Mouse (Mus musculus) MEL (cell line): ENCODE measurements at regions not wholly inside any gene's neighbourhood (a gene's known extent, or its start where the extent isn't known, plus 50 kb on each side); places are given as distances from the start of the nearest gene placed in this dataset.

ENCODE experiments used
- DNase-seq: peaks from one replicate; pipeline ENCODE4 v3.0.0; 2011; ENCODE audit warnings: low read depth, low spot score
- H3K27ac ChIP-seq: 2 replicates; pipeline ENCODE4 v1.5.1; 2012; ENCODE audit warnings: low read depth, mild to moderate bottlenecking, control low read depth, low read length, moderate library complexity; ENCODE audit not compliant: control insufficient read depth
- H3K27me3 ChIP-seq, 2 experiments: fragments of 150-350 bp in 1 of 2; sonication (generic) in 1 of 2; 2 replicates each; pipeline ENCODE4 v1.6.1; 2012; ENCODE audit warnings: low read length in 2 of 2, mild to moderate bottlenecking in 2 of 2, improper control_type of control experiment in 1 of 2, moderate library complexity in 1 of 2; ENCODE audit not compliant: insufficient read depth in 2 of 2, control insufficient read depth in 1 of 2
- H3K36me3 ChIP-seq, 2 experiments: 2 replicates each; pipeline ENCODE4 v1.6.1; 2012 to 2014; ENCODE audit warnings: low read length in 2 of 2, improper control_type of control experiment in 1 of 2, inconsistent platforms in 1 of 2, mild to moderate bottlenecking in 1 of 2; ENCODE audit not compliant: insufficient read depth in 2 of 2, control insufficient read depth in 1 of 2
- H3K4me1 ChIP-seq, 2 experiments: fragments of 150-350 bp in 1 of 2; sonication (generic) in 1 of 2; 2 replicates each; pipeline ENCODE4 v1.6.1; 2012; ENCODE audit warnings: low read length in 2 of 2, improper control_type of control experiment in 1 of 2, mild to moderate bottlenecking in 1 of 2; ENCODE audit not compliant: insufficient read depth in 2 of 2, control insufficient read depth in 1 of 2
- H3K4me3 ChIP-seq, 2 experiments: fragments of 150-350 bp in 1 of 2; sonication (generic) in 1 of 2; 2 replicates each; pipeline ENCODE4 v1.5.1; 2012; ENCODE audit warnings: low read depth in 2 of 2, low read length in 2 of 2, mild to moderate bottlenecking in 2 of 2, moderate library complexity in 2 of 2, control low read depth in 1 of 2, improper control_type of control experiment in 1 of 2; ENCODE audit not compliant: control insufficient read depth in 1 of 2, insufficient read depth in 1 of 2
- H3K79me2 ChIP-seq: 2 replicates; pipeline ENCODE4 v1.6.1; 2012; ENCODE audit warnings: mild to moderate bottlenecking, low read length, moderate library complexity; ENCODE audit not compliant: control insufficient read depth, poor library complexity, insufficient read depth
- H3K9ac ChIP-seq: 2 replicates; pipeline ENCODE4 v1.6.1; 2012; ENCODE audit warnings: low read depth, mild to moderate bottlenecking, control low read depth, low read length, moderate library complexity; ENCODE audit not compliant: control insufficient read depth, poor library complexity, severe bottlenecking
- H3K9me3 ChIP-seq: fragments of 150-350 bp; sonication (generic); replicated peaks from 2 replicates; pipeline ENCODE4 v1.6.1; 2012; ENCODE audit warnings: mild to moderate bottlenecking, low read length, improper control_type of control experiment, moderate library complexity; ENCODE audit not compliant: insufficient read depth
- BHLHE40 ChIP-seq: IDR thresholded peaks from 2 replicates; pipeline ENCODE4 v1.6.1; 2012; ENCODE audit warnings: low read depth, mild to moderate bottlenecking, inconsistent platforms, low read length, improper control_type of control experiment, borderline replicate concordance
- CHD1 ChIP-seq: IDR thresholded peaks from 2 replicates; pipeline ENCODE4 v1.6.1; 2012; ENCODE audit warnings: low read depth, mild to moderate bottlenecking, inconsistent platforms, low read length, improper control_type of control experiment
- CTCF ChIP-seq, 3 experiments: IDR thresholded peaks in 2 of 3; conservative IDR thresholded peaks in 1 of 3; 2 replicates each; pipeline ENCODE4 v1.5.1; 2011 to 2012; ENCODE audit warnings: low read length in 3 of 3, low read depth in 2 of 3, mild to moderate bottlenecking in 2 of 3, improper control_type of control experiment in 1 of 3, inconsistent platforms in 1 of 3, mixed read lengths in 1 of 3, moderate library complexity in 1 of 3; ENCODE audit not compliant: control insufficient read depth in 1 of 3, insufficient read depth in 1 of 3, poor library complexity in 1 of 3, severe bottlenecking in 1 of 3
- E2F4 ChIP-seq: IDR thresholded peaks from 2 replicates; pipeline ENCODE4 v1.6.1; 2011; ENCODE audit warnings: low read depth, low read length, improper control_type of control experiment, borderline replicate concordance
- ELF1 ChIP-seq: IDR thresholded peaks from 2 replicates; pipeline ENCODE4 v1.6.1; 2014; ENCODE audit warnings: low read depth, mild to moderate bottlenecking, inconsistent platforms, low read length, improper control_type of control experiment, moderate library complexity
- ETS1 ChIP-seq: IDR thresholded peaks from 2 replicates; pipeline ENCODE4 v1.6.1; 2012; ENCODE audit warnings: low read depth, mild to moderate bottlenecking, inconsistent platforms, low read length, improper control_type of control experiment, moderate library complexity
- GABPA ChIP-seq: IDR thresholded peaks from 2 replicates; pipeline ENCODE4 v1.6.1; 2012; ENCODE audit warnings: low read depth, mild to moderate bottlenecking, inconsistent platforms, low read length, improper control_type of control experiment, moderate library complexity
- GATA1 ChIP-seq: IDR thresholded peaks from 2 replicates; pipeline ENCODE4 v1.6.1; 2011; ENCODE audit warnings: low read depth, low read length, improper control_type of control experiment
- HCFC1 ChIP-seq: IDR thresholded peaks from 2 replicates; pipeline ENCODE4 v1.6.1; 2012; ENCODE audit warnings: low read depth, mild to moderate bottlenecking, inconsistent platforms, low read length, improper control_type of control experiment, moderate library complexity
- JUND ChIP-seq: IDR thresholded peaks from 2 replicates; pipeline ENCODE4 v1.6.1; 2011; ENCODE audit warnings: low read depth, mild to moderate bottlenecking, improper control_type of control experiment, low read length
- KAT2A ChIP-seq: conservative IDR thresholded peaks from 2 replicates; pipeline ENCODE4 v1.6.1; 2012; ENCODE audit warnings: low read depth, low read length, improper control_type of control experiment, inconsistent platforms
- MAZ ChIP-seq: IDR thresholded peaks from 2 replicates; pipeline ENCODE4 v1.6.1; 2012; ENCODE audit warnings: low read depth, mild to moderate bottlenecking, inconsistent platforms, low read length, improper control_type of control experiment
- MEF2A ChIP-seq: IDR thresholded peaks from 2 replicates; pipeline ENCODE4 v1.6.1; 2014; ENCODE audit warnings: low read depth, mild to moderate bottlenecking, inconsistent platforms, low read length, improper control_type of control experiment; ENCODE audit not compliant: poor library complexity, insufficient replicate concordance, severe bottlenecking; ENCODE audit errors: extremely low read depth
- MYB ChIP-seq: IDR thresholded peaks from 2 replicates; pipeline ENCODE4 v1.6.1; 2011; ENCODE audit warnings: mild to moderate bottlenecking, low read depth, low read length, improper control_type of control experiment
- MYC ChIP-seq: IDR thresholded peaks from 2 replicates; pipeline ENCODE4 v1.6.1; 2011; ENCODE audit warnings: low read depth, mild to moderate bottlenecking, low read length, improper control_type of control experiment, moderate library complexity
- NELFE ChIP-seq: IDR thresholded peaks from 2 replicates; pipeline ENCODE4 v1.6.1; 2011; ENCODE audit warnings: low read depth, low read length, improper control_type of control experiment
- POLR2A ChIP-seq, 2 experiments: IDR thresholded peaks; 2 replicates each; pipeline ENCODE4 v1.6.1; 2011 to 2012; ENCODE audit warnings: low read length in 2 of 2, mild to moderate bottlenecking in 2 of 2, control low read depth in 1 of 2, improper control_type of control experiment in 1 of 2, low read depth in 1 of 2, moderate library complexity in 1 of 2; ENCODE audit not compliant: control insufficient read depth in 1 of 2, insufficient read depth in 1 of 2, poor library complexity in 1 of 2
- POLR2AphosphoS2 ChIP-seq: IDR thresholded peaks from 2 replicates; pipeline ENCODE4 v1.6.1; 2011; ENCODE audit warnings: low read length, improper control_type of control experiment
- POLR2AphosphoS5 ChIP-seq: IDR thresholded peaks from 2 replicates; pipeline ENCODE4 v1.6.1; 2012; ENCODE audit warnings: low read depth, borderline replicate concordance, mild to moderate bottlenecking, inconsistent platforms, low read length, moderate library complexity, mixed read lengths
- RCOR1 ChIP-seq: IDR thresholded peaks from 2 replicates; pipeline ENCODE4 v1.6.1; 2012; ENCODE audit warnings: low read depth, mild to moderate bottlenecking, inconsistent platforms, low read length, improper control_type of control experiment
- SIN3A ChIP-seq: IDR thresholded peaks from 2 replicates; pipeline ENCODE4 v1.6.1; 2012; ENCODE audit warnings: low read length, improper control_type of control experiment, inconsistent platforms
- SMC3 ChIP-seq: IDR thresholded peaks from 2 replicates; pipeline ENCODE4 v1.6.1; 2011; ENCODE audit warnings: low read depth, low read length, improper control_type of control experiment
- TAL1 ChIP-seq: IDR thresholded peaks from 2 replicates; pipeline ENCODE4 v1.6.1; 2012; ENCODE audit warnings: mild to moderate bottlenecking, inconsistent platforms, low read length, moderate library complexity, mixed read lengths
- TBP ChIP-seq: IDR thresholded peaks from 2 replicates; pipeline ENCODE4 v1.8.0; 2011; ENCODE audit warnings: low read depth, low read length, improper control_type of control experiment
- TCF12 ChIP-seq: IDR thresholded peaks from 2 replicates; pipeline ENCODE4 v1.6.1; 2014; ENCODE audit warnings: low read depth, mild to moderate bottlenecking, inconsistent platforms, low read length, improper control_type of control experiment, moderate library complexity
- USF1 ChIP-seq: IDR thresholded peaks from 2 replicates; pipeline ENCODE4 v1.6.1; 2014; ENCODE audit warnings: low read depth, mild to moderate bottlenecking, inconsistent platforms, low read length, improper control_type of control experiment, moderate library complexity
- USF2 ChIP-seq, 2 experiments: IDR thresholded peaks; 2 replicates each; pipeline ENCODE4 v1.6.1; 2011 to 2012; ENCODE audit warnings: improper control_type of control experiment in 2 of 2, low read length in 2 of 2, borderline replicate concordance in 1 of 2, inconsistent platforms in 1 of 2, low read depth in 1 of 2, mild to moderate bottlenecking in 1 of 2; ENCODE audit not compliant: insufficient read depth in 1 of 2
- ZKSCAN1 ChIP-seq: IDR thresholded peaks from 2 replicates; pipeline ENCODE4 v1.6.1; 2012; ENCODE audit warnings: low read depth, mild to moderate bottlenecking, inconsistent platforms, low read length, improper control_type of control experiment, moderate library complexity
- ZMIZ1 ChIP-seq: IDR thresholded peaks from 2 replicates; pipeline ENCODE4 v1.6.1; 2012; ENCODE audit warnings: low read depth, mild to moderate bottlenecking, inconsistent platforms, low read length, improper control_type of control experiment, moderate library complexity

DNA sequence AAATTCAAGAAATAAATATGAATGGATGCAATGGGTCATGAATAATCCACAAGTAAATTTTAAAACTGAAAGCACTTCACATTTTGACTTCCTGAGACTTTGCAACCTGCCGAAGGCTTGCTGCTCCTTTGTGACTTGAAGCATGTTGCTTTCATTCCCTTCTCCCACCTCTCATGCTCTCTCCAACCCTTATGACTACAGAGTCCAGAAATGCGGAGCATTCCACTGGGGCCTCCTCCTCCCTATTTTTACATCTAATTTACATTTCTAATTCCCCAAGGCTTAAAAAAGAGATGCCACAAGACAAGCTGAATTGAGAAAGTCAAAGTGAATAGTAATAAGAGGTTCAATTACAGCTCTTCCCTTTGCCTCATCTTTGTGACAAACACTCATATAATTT lies 141.5 kb upstream of the Gm4737 start:
- Histone ChIP-seq H3K9me3 (no peaks in the 10 kb centered on the region), H3K4me1 (no peaks in the 10 kb centered on the region), H3K27ac (no peak overlapping the region)
- no peak for DNase-seq
- TF ChIP-seq HCFC1 = no peak
- TF ChIP-seq BHLHE40 = no peak
- TF ChIP-seq CTCF (IDR thresholded peaks at IDR 0.05 in 2 of 3, conservative IDR thresholded peaks at IDR 0.05 in 1 of 3; ENCODE audit: control insufficient read depth in 1 of 3, insufficient read depth in 1 of 3, low read depth in 2 of 3, low read length in 3 of 3, poor library complexity in 1 of 3, severe bottlenecking in 1 of 3) = no peak
- TF ChIP-seq USF2 (IDR thresholded peaks at IDR 0.05; ENCODE audit: borderline replicate concordance in 1 of 2, insufficient read depth in 1 of 2, low read depth in 1 of 2, low read length in 2 of 2) = no peak
- no peak for TF ChIP-seq KAT2A
- TF ChIP-seq MAZ = no peak
- no peak for TF ChIP-seq MYC
- no peak for TF ChIP-seq USF1
- no peak for TF ChIP-seq MYB
- TF ChIP-seq MEF2A = no peak
- TF ChIP-seq NELFE = no peak
- TF ChIP-seq ZMIZ1 = no peak
- no peak for TF ChIP-seq TAL1
- TF ChIP-seq RCOR1 = no peak
- no peak for TF ChIP-seq SIN3A
- no peak for TF ChIP-seq GATA1
- TF ChIP-seq, all 39 proteins: peak for 0
- Histone ChIP-seq H3K4me3 (no peak overlapping the region), H3K9ac (no peak overlapping the region), H3K36me3 (no peaks in the 10 kb centered on the region), H3K79me2 (no peaks in the 10 kb centered on the region), H3K27me3 (no peaks in the 10 kb centered on the region)

- Histone ChIP-seq H3K36me3 (no peaks in the 10 kb centered on the region), H3K9ac (no peak overlapping the region), H3K27me3 (no peaks in the 10 kb centered on the region), H3K4me1 (no peaks in the 10 kb centered on the region), H3K9me3 (no peaks in the 10 kb centered on the region), H3K4me3 (no peak overlapping the region), H3K27ac (no peak overlapping the region), H3K79me2 (no peaks in the 10 kb centered on the region)
- TF ChIP-seq MYC (no peak), KAT2A (no peak), TAL1 (no peak), CHD1 (no peak), JUND (no peak), SIN3A (no peak), ZKSCAN1 (no peak), POLR2AphosphoS5 (no peak), ETS1 (no peak), GATA1 (no peak), SMC3 (no peak), E2F4 (no peak), GABPA (no peak), POLR2AphosphoS2 (no peak), POLR2A (IDR thresholded peaks at IDR 0.05; ENCODE audit: control insufficient read depth in 1 of 2, insufficient read depth in 1 of 2, low read depth in 1 of 2, low read length in 2 of 2, poor library complexity in 1 of 2) (no peak), TCF12 (no peak), MAZ (no peak), ELF1 (no peak), TBP (no peak), ZMIZ1 (no peak)
- no peak for DNase-seq
Observed at GRCm38 (mm10) chr16:46293831-46294230, 139.0 kb upstream of the Gm4737 start.
